Mouse (Mus musculus) left cerebral cortex, adult 18-20 months (tissue): Measurements from ENCODE around the gene Fmo1. TPM values are rescaled to one million over a fixed set of nuclear protein-coding genes. Genes with fewer than 3 reads are reported as not detected.
"Not testable (repeated sequence)": the region's sequence is repeated elsewhere in the genome, so short reads cannot be mapped to it uniquely, and the experiment has no call there.

ENCODE experiments used
- DNase-seq, 2 experiments: peaks; one replicate each; pipeline ENCODE4 v3.0.0; 2021 to 2022; ENCODE audit warnings: low spot score in 2 of 2, mixed read lengths in 1 of 2
- total RNA-seq, 2 experiments: library from RNA; stranded (reverse); gene quantifications; 2 replicates each; pipeline ENCODE4 v1.2.3; 2021

Gene Fmo1
- total RNA-seq, 2 experiments from 2014 or later = 12.1 to 15.9 TPM

DNA sequence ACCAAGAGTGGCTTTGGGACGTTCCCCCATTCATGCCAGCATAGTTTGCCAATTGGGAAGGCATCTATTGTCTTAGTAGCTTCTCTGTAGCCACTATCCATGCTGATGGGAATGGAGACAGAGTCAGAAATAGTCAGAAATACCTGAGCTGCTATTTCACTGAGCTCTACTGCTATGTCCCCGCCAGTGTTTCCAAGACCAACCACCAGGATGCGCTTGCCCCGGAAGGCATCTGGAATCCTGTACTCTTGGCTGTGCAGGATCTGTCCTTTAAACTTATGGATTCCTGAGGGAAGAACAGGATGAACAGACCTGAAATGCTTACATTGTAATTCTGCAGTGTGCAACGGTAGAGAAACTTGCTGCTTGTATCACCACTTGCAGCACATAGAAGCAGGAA is 61.4 kb downstream of the Fmo1 start:
- DNase-seq = no peak

DNA sequence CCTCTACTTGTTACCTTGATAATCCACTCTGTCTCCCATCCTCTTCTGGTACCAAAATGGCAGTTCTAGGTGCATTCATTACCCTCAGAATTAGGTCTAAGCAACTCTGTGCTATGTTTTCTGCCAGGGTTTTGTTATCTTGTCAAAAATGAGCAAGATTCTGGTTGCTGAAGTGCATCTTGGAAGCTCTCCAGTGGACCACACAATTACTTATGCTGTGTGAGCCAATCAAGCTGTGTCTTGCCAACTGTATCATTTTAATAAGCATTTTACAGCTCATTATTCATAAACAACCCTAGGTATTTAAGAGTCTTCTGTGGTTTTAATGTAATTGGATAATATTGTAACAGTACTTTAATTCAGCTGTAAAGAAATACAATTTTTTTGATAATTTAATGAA is 70.0 kb downstream of the Fmo1 start:
- DNase-seq = no peak

DNA sequence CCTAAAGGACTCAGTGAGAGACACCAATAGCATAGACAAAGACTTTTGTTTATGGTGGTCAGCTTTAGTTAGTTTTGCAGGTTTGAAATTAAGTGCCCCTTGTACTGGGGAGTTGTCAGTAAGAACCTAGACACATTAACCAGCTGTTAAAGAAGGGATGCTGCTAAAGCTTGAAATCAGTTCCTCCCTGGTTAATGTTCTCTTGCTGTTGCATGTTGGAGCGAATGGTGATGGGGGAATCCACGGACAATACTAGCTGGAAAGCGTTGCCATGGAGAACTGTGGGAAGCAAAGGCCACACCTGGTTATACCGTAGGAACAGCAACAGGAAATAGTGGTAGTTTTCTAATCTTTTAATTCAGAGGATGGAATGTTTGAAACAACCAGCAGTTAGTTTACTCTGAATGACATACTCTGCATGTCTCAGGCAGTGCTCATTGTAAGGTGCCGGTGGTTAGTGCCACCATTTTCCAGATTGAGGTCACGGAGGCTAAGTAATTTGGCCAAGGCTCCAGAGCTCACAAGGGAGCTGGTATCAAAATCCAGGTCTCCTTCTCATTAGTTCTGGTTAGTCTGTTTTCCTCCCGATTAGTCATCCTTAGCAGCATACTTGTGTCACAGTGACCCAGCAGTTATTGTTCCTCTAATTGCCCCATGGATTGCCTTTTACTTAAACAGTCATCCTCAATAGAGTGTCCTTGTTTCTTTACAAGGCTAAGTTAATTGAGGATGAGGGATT is 73.9 kb downstream of the Fmo1 start:
- DNase-seq = no peak

DNA sequence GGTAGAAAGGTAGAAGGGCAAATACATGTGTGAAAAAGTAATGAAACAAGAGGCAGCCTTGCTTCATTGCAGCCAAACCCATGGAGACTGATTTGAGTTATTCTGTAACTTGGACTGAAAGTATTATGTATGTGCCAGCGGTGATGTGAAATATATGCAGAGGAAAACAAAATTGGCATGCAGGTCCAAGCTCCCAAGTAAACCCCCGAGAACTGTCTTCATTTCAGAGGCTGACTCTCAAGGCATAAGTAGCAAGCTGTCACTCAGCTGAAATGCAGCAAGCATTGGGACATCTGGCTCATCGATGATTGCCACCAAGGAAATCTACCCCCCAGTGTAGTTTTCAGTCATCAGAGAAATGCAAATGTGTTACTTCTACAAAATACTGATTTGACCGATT is 81.2 kb downstream of the Fmo1 start:
- no peak for DNase-seq

DNA sequence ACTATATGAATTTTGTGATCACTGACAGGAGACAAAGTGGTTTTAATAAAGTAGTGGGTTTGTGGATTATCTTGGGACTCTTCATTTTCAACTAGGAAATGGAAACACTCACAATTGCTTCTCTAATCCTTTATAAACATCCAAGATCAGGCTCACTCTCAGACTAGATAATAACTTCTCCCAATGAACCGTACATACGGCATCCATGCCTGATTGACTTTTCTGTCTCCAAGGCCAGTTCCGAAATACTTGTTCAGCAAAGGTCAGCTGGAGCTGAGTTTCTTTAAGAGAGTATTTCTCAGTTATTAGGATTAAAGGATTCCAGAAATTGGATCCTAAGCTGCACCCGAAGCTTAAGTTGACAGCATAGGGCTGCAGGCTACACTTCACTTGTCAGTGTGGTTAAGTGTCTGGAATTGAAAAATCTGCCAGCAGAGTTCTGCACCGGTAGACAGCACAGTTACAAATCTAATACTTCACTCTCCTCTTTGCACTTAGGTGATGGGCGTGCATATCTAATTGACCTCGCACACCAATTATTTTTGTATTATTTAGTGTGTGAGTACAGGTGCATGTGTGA is 82.7 kb downstream of the Fmo1 start:
- DNase-seq = no peak

DNA sequence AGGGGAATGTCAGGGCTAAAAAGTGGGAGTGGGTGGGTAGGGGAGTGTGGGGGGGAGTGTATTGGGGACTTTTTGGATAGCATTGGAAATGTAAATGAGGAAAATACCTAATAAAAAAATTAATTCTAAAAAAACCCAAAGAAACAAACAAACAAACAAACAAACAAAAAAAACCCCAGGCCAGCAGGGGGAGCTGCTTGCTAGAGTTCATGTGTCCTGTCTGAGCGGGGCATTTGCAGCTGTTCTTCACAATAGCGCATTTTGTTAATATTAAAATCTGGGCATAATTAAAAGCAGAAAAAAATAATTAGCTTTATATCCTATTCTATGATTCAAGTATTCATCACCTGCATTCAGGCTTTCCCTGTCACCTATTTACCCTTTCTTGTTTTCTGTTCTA is 85.4 kb downstream of the Fmo1 start:
- DNase-seq = not testable (repeated sequence)

Other genes with a start within 250 kb of the Fmo1 start
- gene Myoc, start 227.5 kb downstream of the Fmo1 start, total RNA-seq = 1 to 10 TPM; 4.0 to 5.1 TPM
- not detected for gene Myocos, start 208.4 kb downstream of the Fmo1 start, total RNA-seq
- 100 to 1,000 TPM; 180 to 183 TPM for gene Prrc2c, start 126.1 kb downstream of the Fmo1 start, total RNA-seq
- gene Fmo4, start 52.6 kb downstream of the Fmo1 start, total RNA-seq = not detected
- gene Fmo2, start 32.1 kb upstream of the Fmo1 start, total RNA-seq = 1 to 10 TPM; 3.8 to 4.0 TPM
- not detected for gene Fmo6, start 70.9 kb upstream of the Fmo1 start, total RNA-seq
- gene Fmo3, start 117.9 kb upstream of the Fmo1 start, total RNA-seq = not detected
- not detected for gene Mroh9, start 219.1 kb upstream of the Fmo1 start, total RNA-seq